Mouse (Mus musculus) ovary, postnatal 10 days (tissue): ENCODE results near the gene Impg1.

ENCODE experiments used
- DNase-seq: peaks from one replicate; pipeline ENCODE4 v3.0.0; 2022; ENCODE audit warnings: low spot score

The Impg1 gene

GRCm38 (mm10) chr9:80465381-80465780 is at the start of gene Impg1:
TSS of gene Impg1 (minus strand) at chr9:80465481.
- DNase-seq: no peak

- no peak for DNase-seq
Measured at GRCm38 (mm10) chr9:80509464-80510153, 44.3 kb upstream of the Impg1 start.

- DNase-seq: no peak
Measured at GRCm38 (mm10) chr9:80504496-80505012, 39.3 kb upstream of the Impg1 start.

GRCm38 (mm10) chr9:80491591-80491990 is 26.3 kb upstream of the Impg1 start:
- DNase-seq: no peak

- DNase-seq: no peak
Measured at GRCm38 (mm10) chr9:80460420-80460819, 4.9 kb downstream of the Impg1 start.

- no peak for DNase-seq
Measured at GRCm38 (mm10) chr9:80450467-80451261, 14.6 kb downstream of the Impg1 start.

- DNase-seq: no peak
Measured at GRCm38 (mm10) chr9:80441096-80441710, 24.1 kb downstream of the Impg1 start.

- DNase-seq: no peak
Measured at GRCm38 (mm10) chr9:80391404-80391803, 73.9 kb downstream of the Impg1 start.

GRCm38 (mm10) chr9:80391002-80391401 is 74.3 kb downstream of the Impg1 start:
- DNase-seq: no peak

GRCm38 (mm10) chr9:80387890-80388289 is 77.4 kb downstream of the Impg1 start:
- no peak for DNase-seq

- DNase-seq: no peak
Measured at GRCm38 (mm10) chr9:80386492-80386891, 78.8 kb downstream of the Impg1 start.

GRCm38 (mm10) chr9:80386000-80386399 is 79.3 kb downstream of the Impg1 start:
- no peak for DNase-seq

GRCm38 (mm10) chr9:80382711-80383110 is 82.6 kb downstream of the Impg1 start:
- no peak for DNase-seq

- no peak for DNase-seq
Measured at GRCm38 (mm10) chr9:80380078-80380645, 85.1 kb downstream of the Impg1 start.

- DNase-seq: no peak
Measured at GRCm38 (mm10) chr9:80374100-80374499, 91.2 kb downstream of the Impg1 start.

GRCm38 (mm10) chr9:80373304-80373739 is 92.0 kb downstream of the Impg1 start:
- DNase-seq: no peak

GRCm38 (mm10) chr9:80368636-80369035 is 96.6 kb downstream of the Impg1 start:
- DNase-seq: no peak

GRCm38 (mm10) chr9:80367520-80368204 is 97.6 kb downstream of the Impg1 start:
- no peak for DNase-seq

- DNase-seq: no peak
Measured at GRCm38 (mm10) chr9:80360063-80360462, 105.2 kb downstream of the Impg1 start.

GRCm38 (mm10) chr9:80351678-80352331 is 113.5 kb downstream of the Impg1 start:
- no peak for DNase-seq

GRCm38 (mm10) chr9:80351295-80351677 is 114.0 kb downstream of the Impg1 start:
- no peak for DNase-seq
